Mouse (Mus musculus) heart, adult 2 months (tissue): ENCODE measurements at regions not wholly inside any gene's neighbourhood (a gene's known extent, or its start where the extent isn't known, plus 50 kb on each side); places are given as distances from the start of the nearest gene placed in this dataset.

Experiments
- DNase-seq, 2 experiments: peaks; one replicate each; pipeline ENCODE4 v3.0.0; 2021
- H3K27ac ChIP-seq: fragments of 200-600 bp; 2 replicates; pipeline ENCODE4 v1.8.1; 2022
- H3K27me3 ChIP-seq: fragments of 200-500 bp; 2 replicates; pipeline ENCODE4 v1.6.1; 2012; ENCODE audit warnings: mild to moderate bottlenecking, low read length, inconsistent platforms, mixed read lengths; ENCODE audit not compliant: control insufficient read depth, insufficient read depth
- H3K36me3 ChIP-seq: fragments of 200-500 bp; 2 replicates; pipeline ENCODE4 v1.6.1; 2012; ENCODE audit warnings: low read length, inconsistent platforms; ENCODE audit not compliant: control insufficient read depth, insufficient read depth
- H3K4me1 ChIP-seq: fragments of 200-500 bp; 2 replicates; pipeline ENCODE4 v1.6.1; 2011; ENCODE audit warnings: low read length; ENCODE audit not compliant: control insufficient read depth, insufficient read depth
- H3K4me3 ChIP-seq: fragments of 200-600 bp; 2 replicates; pipeline ENCODE4 v1.8.1; 2022
- H3K79me2 ChIP-seq: fragments of 200-500 bp; replicated peaks from 2 replicates; pipeline ENCODE4 v1.6.1; 2012; ENCODE audit warnings: mild to moderate bottlenecking, inconsistent platforms, low read length, moderate library complexity, mixed read lengths; ENCODE audit not compliant: control insufficient read depth, insufficient read depth
- H3K9ac ChIP-seq: fragments of 200-500 bp; 2 replicates; pipeline ENCODE4 v1.6.1; 2012; ENCODE audit warnings: low read depth, mild to moderate bottlenecking, control low read depth, inconsistent platforms, low read length, mixed read lengths
- CTCF ChIP-seq: fragments of 200-600 bp; IDR thresholded peaks from 2 replicates; pipeline ENCODE4 v1.8.1; 2022; ENCODE audit warnings: antibody characterized with exemption, mild to moderate bottlenecking, moderate library complexity
- EP300 ChIP-seq: fragments of 200-500 bp; IDR thresholded peaks from 2 replicates; pipeline ENCODE4 v1.6.1; 2011; ENCODE audit warnings: low read depth, low read length, control low read depth; ENCODE audit not compliant: insufficient read depth
- POLR2A ChIP-seq: fragments of 200-500 bp; IDR thresholded peaks from 2 replicates; pipeline ENCODE4 v1.6.1; 2011; ENCODE audit warnings: mild to moderate bottlenecking, low read depth, low read length, control low read depth; ENCODE audit not compliant: insufficient read depth
- WGBS: fragments of 180-500 bp; shearing (Covaris S2); methylation state at CpG from one replicate; pipeline ENCODE4 v1.1.7; 2018; 5-methylcytosine and 5-hydroxymethylcytosine counted together
- intact Hi-C: fragments of 180-260 bp; cut with DNase I; formaldehyde crosslinking; loops from one replicate; pipeline ENCODE4 v1.15.1; 2025

DNA sequence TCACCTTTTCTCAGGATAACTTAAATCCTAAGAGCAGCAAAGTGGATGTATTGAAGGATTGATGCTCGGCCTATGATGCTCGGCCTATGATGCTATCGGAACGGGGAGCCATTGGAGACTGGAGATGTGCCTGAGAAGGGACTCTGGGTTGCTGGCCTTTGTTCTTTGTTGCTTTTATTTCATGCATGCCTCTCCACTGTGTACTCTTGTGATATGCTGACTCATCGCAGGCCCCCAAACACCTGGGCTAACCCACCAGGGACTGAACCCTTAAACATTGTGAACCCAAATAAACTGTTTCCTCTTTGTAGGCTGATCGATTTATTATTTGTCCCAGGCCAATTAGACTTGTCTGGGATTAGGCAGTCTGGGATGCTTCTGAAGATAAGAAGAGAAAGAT lies 61.9 kb downstream of the Pdcl3 start:
- whole genome bisulfite sequencing, result 93% methylated on average over 6 of the region's 6 CpGs

DNA sequence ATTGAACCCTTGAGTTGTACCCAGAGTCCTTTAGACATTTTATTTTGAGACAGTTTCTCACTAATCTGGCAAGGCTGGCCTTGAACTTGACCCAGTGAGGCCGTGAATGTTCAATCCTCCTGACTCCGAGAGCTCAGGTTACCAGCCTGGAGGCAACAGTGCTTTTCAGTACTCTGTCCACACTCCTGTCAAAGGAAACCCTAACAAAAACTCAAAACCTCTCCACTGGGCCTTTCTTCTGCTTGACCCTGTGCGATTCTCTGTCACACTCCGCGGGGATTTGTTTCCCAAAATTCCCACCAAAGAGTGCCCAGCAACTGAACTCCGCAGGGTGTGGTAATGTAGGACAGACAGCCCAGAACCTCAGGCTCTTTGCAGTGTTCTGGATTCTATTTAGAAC lies 71.9 kb downstream of the Pdcl3 start:
- Histone ChIP-seq H3K27me3 (no peaks in the 10 kb centered on the region), H3K4me3 (no peak overlapping the region), H3K36me3 (no peaks in the 10 kb centered on the region), H3K9ac (no peak overlapping the region), H3K4me1 (no peaks in the 10 kb centered on the region), H3K79me2 (no peaks in the 10 kb centered on the region), H3K27ac (no peak overlapping the region)
- WGBS, result 91% methylated on average over 6 of the region's 6 CpGs
- no peak for DNase-seq
- intact Hi-C loops, result no loop called here
- no peak for TF ChIP-seq CTCF
- TF ChIP-seq EP300, result no peak
- no peak for TF ChIP-seq POLR2A

More for the DNA sequence above, 61.9 kb downstream of the Pdcl3 start:
- DNase-seq, result no peak
- Histone ChIP-seq H3K27me3 (no peaks in the 10 kb centered on the region), H3K36me3 (no peaks in the 10 kb centered on the region), H3K27ac (no peak overlapping the region), H3K4me1 (no peaks in the 10 kb centered on the region), H3K79me2 (no peaks in the 10 kb centered on the region), H3K4me3 (no peak overlapping the region), H3K9ac (no peak overlapping the region)
- TF ChIP-seq EP300, result no peak
- TF ChIP-seq CTCF, result no peak
- TF ChIP-seq POLR2A, result no peak
- intact Hi-C loops, result no loop called here

DNA sequence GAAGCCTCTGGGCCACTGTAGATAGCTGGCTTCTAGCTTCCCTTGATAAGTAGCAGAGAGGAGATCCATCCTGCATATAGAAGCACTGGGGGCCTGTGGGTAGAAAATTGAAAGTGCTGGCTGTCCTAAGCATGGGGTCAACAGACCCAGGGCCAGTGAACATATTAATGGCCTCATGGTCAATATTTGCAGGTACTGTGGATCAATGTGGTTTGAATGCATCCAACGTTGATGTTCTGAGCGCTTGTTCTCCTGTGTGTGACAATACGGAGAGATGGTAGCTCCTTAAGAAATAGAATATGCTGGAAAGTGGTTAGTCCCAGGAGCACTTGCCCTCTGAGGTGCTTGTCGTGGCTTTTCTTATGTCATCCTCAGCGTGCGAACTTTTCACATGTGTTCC lies 77.1 kb downstream of the Pdcl3 start:
- whole genome bisulfite sequencing, result 95% methylated on average over 6 of the region's 6 CpGs
- no peak for DNase-seq
- Histone ChIP-seq H3K36me3 (no peaks in the 10 kb centered on the region), H3K4me3 (no peak overlapping the region), H3K4me1 (no peaks in the 10 kb centered on the region; the same call in 1 of the 2 replicates), H3K27me3 (no peaks in the 10 kb centered on the region), H3K79me2 (no peaks in the 10 kb centered on the region), H3K27ac (no peak overlapping the region), H3K9ac (no peak overlapping the region)
- intact Hi-C loops, result no loop called here
- TF ChIP-seq POLR2A (no peak), EP300 (no peak), CTCF (no peak)

DNA sequence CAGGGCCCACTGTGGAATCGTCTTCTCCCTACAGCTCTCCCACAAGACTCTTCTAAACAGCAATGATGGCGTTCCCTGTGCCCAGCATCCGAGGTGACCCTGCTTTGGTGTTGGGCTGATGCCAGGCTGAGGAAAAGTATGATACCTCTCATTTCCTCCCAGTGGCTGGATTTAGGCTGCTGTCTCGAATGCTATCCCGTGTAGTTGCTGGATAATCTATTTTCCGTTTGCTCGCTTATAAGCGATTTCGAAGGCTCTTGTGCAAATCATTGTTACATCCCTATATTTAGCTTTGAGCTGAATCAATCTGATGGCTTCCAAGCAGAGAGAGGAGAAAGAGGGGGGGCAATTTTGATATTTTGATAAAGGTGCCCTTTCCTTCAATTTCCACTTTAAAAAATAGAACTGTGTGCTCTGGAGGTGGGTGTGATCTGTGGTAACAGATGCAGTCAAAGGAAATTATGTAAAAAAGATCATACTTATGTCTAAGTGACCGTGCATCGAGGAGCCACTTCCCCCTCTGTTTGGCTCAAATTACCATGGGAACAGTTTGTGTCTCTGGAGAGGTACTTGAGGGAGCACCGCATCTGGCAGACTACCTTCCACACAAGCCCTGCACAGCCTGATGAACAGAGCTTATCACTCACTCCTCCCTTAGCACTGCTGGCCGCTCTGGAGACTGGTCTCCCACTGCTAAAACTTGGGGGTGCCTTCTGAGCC lies 78.4 kb downstream of the Pdcl3 start:
- no peak for DNase-seq
- no peaks in the 10 kb centered on the region; the same call in 1 of the 2 replicates for H3K4me1 ChIP-seq
- intact Hi-C loops, result loop anchor here (1.0 kb wide), 1 partner anchor 10 kb away; no protein-coding TSS in a partner anchor
- no peak overlapping the region for H3K27ac ChIP-seq
- no peaks in the 10 kb centered on the region for H3K36me3 ChIP-seq
- WGBS, result 39% methylated on average over 13 of the region's 13 CpGs
- no peak overlapping the region for H3K9ac ChIP-seq
- H3K79me2 ChIP-seq, result no peaks in the 10 kb centered on the region
- H3K4me3 ChIP-seq, result no peak overlapping the region
- no peak for TF ChIP-seq EP300
- TF ChIP-seq CTCF, result no peak
- no peak for TF ChIP-seq POLR2A
- no peaks in the 10 kb centered on the region for H3K27me3 ChIP-seq

DNA sequence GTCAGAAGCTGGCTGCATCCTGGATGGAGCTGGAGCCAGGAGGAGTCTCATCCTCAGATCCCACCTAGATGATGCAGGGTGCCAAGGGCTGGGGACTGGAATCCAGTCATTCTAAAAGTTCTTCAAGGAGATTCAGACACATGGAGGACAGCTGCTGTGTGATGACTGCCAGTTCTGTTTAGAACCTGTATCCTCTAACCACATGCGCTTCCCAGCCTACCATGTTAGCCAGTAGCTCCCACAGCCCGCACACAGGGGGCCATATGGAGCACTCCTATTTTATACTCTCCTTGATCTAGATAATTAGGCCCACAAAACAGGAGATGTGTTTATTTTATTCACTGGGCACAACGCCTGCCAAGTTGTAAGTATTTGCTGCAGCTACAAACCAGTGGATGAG lies 79.4 kb downstream of the Pdcl3 start:
- no peak overlapping the region for H3K9ac ChIP-seq
- H3K79me2 ChIP-seq, result no peaks in the 10 kb centered on the region
- H3K27me3 ChIP-seq, result no peaks in the 10 kb centered on the region
- DNase-seq, result no peak
- no peaks in the 10 kb centered on the region for H3K36me3 ChIP-seq
- WGBS, result 88% methylated on average over 3 of the region's 3 CpGs
- intact Hi-C loops, result loop anchor here (1.0 kb wide), 1 partner anchor 10 kb away; no protein-coding TSS in a partner anchor
- TF ChIP-seq CTCF (no peak), EP300 (no peak), POLR2A (no peak)
- H3K4me3 ChIP-seq, result no peak overlapping the region
- no peak overlapping the region for H3K27ac ChIP-seq
- no peaks in the 10 kb centered on the region; the same call in 1 of the 2 replicates for H3K4me1 ChIP-seq

DNA sequence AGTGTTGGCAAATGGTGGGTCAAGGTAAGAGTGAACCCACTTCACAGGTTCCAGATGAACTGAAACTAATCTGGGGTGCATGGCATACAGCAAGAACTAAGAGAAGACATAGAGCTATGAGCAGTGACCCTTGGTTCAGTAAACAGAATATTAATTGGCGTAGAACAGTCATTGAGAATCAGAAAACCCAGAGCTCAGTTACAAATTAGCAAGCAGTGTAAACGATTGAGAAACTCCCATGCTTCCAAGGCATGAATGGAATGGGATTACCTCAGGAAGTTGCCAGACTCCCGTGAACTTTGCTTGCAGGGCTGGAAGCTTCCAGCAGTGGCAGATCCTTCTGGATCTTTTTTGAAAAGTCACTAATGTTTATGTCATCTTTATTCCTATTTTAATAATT lies 82.5 kb downstream of the Pdcl3 start:
- DNase-seq, result no peak
- Histone ChIP-seq H3K36me3 (no peaks in the 10 kb centered on the region), H3K4me1 (no peaks in the 10 kb centered on the region; the same call in 1 of the 2 replicates), H3K79me2 (no peaks in the 10 kb centered on the region), H3K9ac (no peak overlapping the region), H3K4me3 (no peak overlapping the region), H3K27ac (no peak overlapping the region), H3K27me3 (no peaks in the 10 kb centered on the region)
- no peak for TF ChIP-seq CTCF
- no peak for TF ChIP-seq POLR2A
- TF ChIP-seq EP300, result no peak
- 46% methylated on average over 3 of the region's 3 CpGs for WGBS
- intact Hi-C loops, result no loop called here
